Mouse (Mus musculus) liver, embryonic 13.5 days (tissue): Measurements from ENCODE around the gene 1700056E22Rik. TPM values are rescaled to one million over a fixed set of nuclear protein-coding genes. Genes with fewer than 3 reads are reported as not detected.
A peak's percentile ranks its signal among the peaks of the same experiment; 100 is the strongest.

Experiments
- ATAC-seq: fragments of 200-750 bp; cut with Nextera tagmentation; 2 replicates; pipeline ENCODE4 v1.8.0; 2017; ENCODE audit warnings: low read depth, mild to moderate bottlenecking, moderate number of reproducible peaks, moderate library complexity
- DNase-seq: peaks from one replicate; pipeline ENCODE4 v3.0.0; 2022
- H3K27ac ChIP-seq: fragments of 300-500 bp; sonication (generic); 2 replicates; pipeline ENCODE4 v1.5.1; 2015; ENCODE audit warnings: moderate library complexity, mild to moderate bottlenecking, inconsistent platforms
- H3K27me3 ChIP-seq: fragments of 300-500 bp; sonication (generic); 2 replicates; pipeline ENCODE4 v1.6.1; 2015; ENCODE audit warnings: mild to moderate bottlenecking, inconsistent platforms
- H3K36me3 ChIP-seq: fragments of 300-500 bp; sonication (generic); 2 replicates; pipeline ENCODE4 v1.6.1; 2015; ENCODE audit warnings: mild to moderate bottlenecking, inconsistent platforms
- H3K4me1 ChIP-seq: fragments of 300-500 bp; sonication (generic); replicated peaks from 2 replicates; pipeline ENCODE4 v1.6.1; 2015; ENCODE audit warnings: inconsistent platforms
- H3K4me2 ChIP-seq: fragments of 300-500 bp; sonication (generic); 2 replicates; pipeline ENCODE4 v1.6.1; 2015; ENCODE audit warnings: inconsistent platforms, mild to moderate bottlenecking, moderate library complexity
- H3K4me3 ChIP-seq: fragments of 300-500 bp; sonication (generic); replicated peaks from 2 replicates; pipeline ENCODE4 v1.5.1; 2015; ENCODE audit warnings: mild to moderate bottlenecking, inconsistent platforms
- H3K9ac ChIP-seq: fragments of 300-500 bp; sonication (generic); 2 replicates; pipeline ENCODE4 v1.6.1; 2015; ENCODE audit warnings: mild to moderate bottlenecking, inconsistent platforms
- H3K9me3 ChIP-seq: fragments of 300-500 bp; sonication (generic); replicated peaks from 2 replicates; pipeline ENCODE4 v1.6.1; 2016; ENCODE audit warnings: inconsistent platforms
- WGBS: fragments of 180-500 bp; shearing (Covaris S2); methylation state at CpG from one replicate; pipeline ENCODE4 v1.1.7; 2015; ENCODE audit not compliant: insufficient replicate concordance; 5-methylcytosine and 5-hydroxymethylcytosine counted together
- polyA plus RNA-seq: library from polyadenylated mRNA; unstranded; fragments of >200 nt; fragmentation: Nextera tagmentation; extraction: Ambion mirVana; gene quantifications from 2 replicates; pipeline ENCODE4 v1.2.1, GENCODE M21; 2015

The 1700056E22Rik gene
- 0.65 and 1.00 TPM in 2 replicates for polyA plus RNA-seq

DNA sequence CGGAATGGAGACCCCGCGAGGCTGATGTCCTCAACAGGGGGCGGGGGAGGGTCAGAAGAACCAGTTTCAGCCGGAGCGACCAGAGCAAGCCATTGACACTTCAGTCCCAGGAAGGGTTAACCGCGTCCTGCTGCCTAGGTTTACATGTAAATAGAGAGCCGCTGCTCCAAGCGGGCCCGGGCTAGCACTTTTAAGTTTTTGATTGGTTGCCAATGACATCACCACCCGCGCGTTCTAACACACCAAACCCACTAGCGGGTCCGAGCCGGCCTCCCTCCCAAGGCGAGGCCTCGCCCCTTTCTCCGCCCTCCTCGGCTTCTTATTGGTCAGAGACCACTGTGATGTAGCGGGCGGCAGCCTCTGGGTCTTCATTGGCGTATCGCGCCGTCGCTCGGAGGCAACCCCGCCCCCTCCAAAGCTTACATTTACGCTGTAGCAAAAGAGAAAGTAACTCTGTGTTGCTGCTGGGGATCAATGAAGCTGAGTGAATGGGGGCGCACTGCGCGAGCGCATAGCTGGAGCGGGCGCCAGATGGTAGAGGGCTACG is at the start of gene 1700056E22Rik:
TSS of gene 1700056E22Rik (minus strand) at position 291 of the 547 bp plus-strand sequence.
- peak; percentile 98 for DNase-seq
- Histone ChIP-seq H3K4me2 (peak within 1 kb of the TSS; percentile 98), H3K36me3 (no peaks in the 10 kb centered on the region), H3K27me3 (no peaks in the 10 kb centered on the region), H3K4me1 (peaks cover 35% of the 10 kb centered on the region), H3K27ac (peak within 1 kb of the TSS; percentile 92), H3K9ac (peak within 1 kb of the TSS; percentile 90), H3K9me3 (no peaks in the 10 kb centered on the region), H3K4me3 (peak within 1 kb of the TSS; percentile 77)
- under 1% methylated on average over 38 of the region's 38 CpGs for WGBS
- ATAC-seq, result peak; percentile 99

DNA sequence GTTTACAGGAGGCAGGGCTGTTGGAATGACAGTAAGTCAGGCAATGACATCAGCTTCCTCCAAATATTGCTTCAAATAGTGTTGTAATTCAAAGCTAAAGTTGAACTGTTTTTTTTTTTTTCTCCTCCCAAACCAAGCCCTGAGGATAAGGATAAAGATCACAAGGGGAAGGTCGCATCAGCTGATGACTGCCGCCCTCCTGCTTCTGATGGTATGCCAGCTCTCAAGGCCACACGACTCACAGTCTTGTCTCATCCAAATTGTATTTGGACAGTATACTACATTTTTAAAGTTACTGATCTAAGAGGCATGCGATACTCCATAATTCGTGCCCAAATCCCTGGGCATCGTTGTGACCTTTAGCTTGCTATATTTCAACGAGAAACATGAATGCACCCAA is 49.1 kb upstream of the 1700056E22Rik start:
- Histone ChIP-seq H3K9me3 (no peaks in the 10 kb centered on the region), H3K27me3 (no peaks in the 10 kb centered on the region), H3K4me3 (no peak overlapping the region), H3K27ac (no peak overlapping the region), H3K36me3 (no peaks in the 10 kb centered on the region), H3K9ac (no peak overlapping the region), H3K4me1 (no peaks in the 10 kb centered on the region), H3K4me2 (no peak overlapping the region)
- no peak for ATAC-seq
- WGBS, result 69% methylated on average over 7 of the region's 7 CpGs
- DNase-seq, result no peak

DNA sequence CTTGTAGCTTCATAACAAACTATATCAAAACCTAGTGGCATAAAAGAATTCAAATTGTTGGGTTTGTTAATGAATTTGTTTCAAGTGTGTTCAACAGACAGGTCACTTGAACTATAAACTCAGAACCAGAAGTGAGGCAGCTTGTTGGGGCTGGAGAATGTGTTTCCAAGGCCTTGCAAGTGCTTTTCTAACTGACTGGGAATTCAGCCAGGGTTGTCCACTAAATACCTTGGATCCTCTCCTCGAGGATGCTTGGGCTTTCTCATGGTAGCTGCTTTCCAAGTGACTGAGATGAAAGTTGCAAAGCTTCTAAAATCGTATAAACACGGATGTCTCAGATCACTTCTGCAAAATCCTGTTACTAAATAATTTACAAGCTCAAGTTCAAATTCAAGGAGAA is 48.6 kb upstream of the 1700056E22Rik start:
- Histone ChIP-seq H3K4me3 (no peak overlapping the region), H3K27ac (no peak overlapping the region), H3K36me3 (no peaks in the 10 kb centered on the region), H3K27me3 (no peaks in the 10 kb centered on the region), H3K4me2 (no peak overlapping the region), H3K4me1 (no peaks in the 10 kb centered on the region), H3K9ac (no peak overlapping the region), H3K9me3 (no peaks in the 10 kb centered on the region)
- ATAC-seq (no peak), DNase-seq (no peak)
- 56% methylated on average over 3 of the region's 3 CpGs for WGBS

DNA sequence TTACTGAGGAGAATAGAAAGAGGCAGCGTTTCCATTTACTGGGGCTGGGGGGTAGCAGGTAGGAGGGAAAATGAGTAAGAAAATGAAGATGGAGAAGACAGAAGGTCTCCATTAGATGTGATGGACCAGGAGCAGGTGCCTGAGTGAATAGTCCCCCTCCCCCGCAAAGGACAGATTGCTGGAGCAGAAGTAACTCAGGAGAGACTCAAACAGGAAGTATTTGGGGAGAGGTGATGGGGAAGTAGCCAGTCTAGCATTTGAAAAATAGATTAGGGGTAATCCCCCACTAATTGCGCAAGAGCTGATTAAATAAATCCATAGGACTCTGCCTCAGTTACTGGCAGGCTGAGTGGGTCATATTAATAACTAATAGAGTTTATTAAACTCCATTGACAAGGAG is 45.2 kb upstream of the 1700056E22Rik start:
- H3K4me3 ChIP-seq, result no peak overlapping the region
- no peak overlapping the region for H3K4me2 ChIP-seq
- no peaks in the 10 kb centered on the region for H3K4me1 ChIP-seq
- no peak for ATAC-seq
- no peaks in the 10 kb centered on the region; the same call in 1 of the 2 replicates for H3K36me3 ChIP-seq
- H3K9me3 ChIP-seq, result no peaks in the 10 kb centered on the region
- 60% methylated on average over 3 of the region's 3 CpGs for WGBS
- no peak for DNase-seq
- no peaks in the 10 kb centered on the region for H3K27me3 ChIP-seq
- H3K9ac ChIP-seq, result no peak overlapping the region
- no peak overlapping the region for H3K27ac ChIP-seq

DNA sequence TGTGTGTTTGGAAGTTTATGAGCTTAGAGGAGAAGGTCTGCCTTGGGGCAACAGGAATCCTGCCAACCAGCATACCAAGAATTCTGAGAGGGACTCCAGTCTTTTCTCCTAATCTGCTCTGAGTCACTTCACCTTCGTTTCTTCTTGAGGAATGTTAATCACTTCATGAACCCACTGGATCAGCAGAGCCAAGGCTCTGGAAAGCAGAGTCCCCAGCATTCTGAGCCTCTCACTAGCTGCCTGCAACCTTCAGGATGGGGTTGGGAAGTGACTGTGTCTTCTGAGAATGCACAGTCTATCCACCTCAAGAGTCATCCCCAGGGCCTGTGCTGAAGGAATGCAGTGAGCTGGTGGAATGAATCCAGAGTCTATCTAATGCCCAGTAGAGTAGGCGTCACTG is 42.7 kb upstream of the 1700056E22Rik start:
- Histone ChIP-seq H3K27me3 (no peaks in the 10 kb centered on the region), H3K36me3 (no peaks in the 10 kb centered on the region; the same call in 1 of the 2 replicates), H3K9me3 (no peaks in the 10 kb centered on the region), H3K4me3 (no peak overlapping the region), H3K9ac (no peak overlapping the region), H3K27ac (no peak overlapping the region), H3K4me2 (no peak overlapping the region), H3K4me1 (no peaks in the 10 kb centered on the region)
- 51% methylated on average over 2 of the region's 2 CpGs for WGBS
- ATAC-seq (no peak), DNase-seq (no peak)

DNA sequence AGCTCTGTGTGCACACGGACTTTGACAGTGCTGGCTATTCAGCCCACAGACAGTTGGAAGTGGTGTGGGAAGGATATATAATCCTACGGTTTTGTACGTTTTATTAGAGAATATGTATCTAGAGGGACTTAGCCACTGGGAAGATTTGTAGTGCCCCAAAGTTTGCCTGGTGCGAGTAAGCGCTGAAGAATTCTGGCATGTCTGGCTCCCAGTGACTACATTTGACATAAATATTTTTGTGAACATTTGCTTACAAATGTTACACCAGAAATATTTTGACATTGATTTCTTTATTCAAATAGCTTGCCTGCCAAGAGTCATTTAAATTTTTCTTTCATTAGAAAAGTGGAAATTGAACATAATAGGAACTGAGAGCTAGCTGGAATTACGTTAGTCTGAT is 42.0 kb upstream of the 1700056E22Rik start:
- ATAC-seq (no peak), DNase-seq (no peak)
- 73% methylated on average over 6 of the region's 6 CpGs for WGBS
- Histone ChIP-seq H3K9ac (no peak overlapping the region), H3K27ac (no peak overlapping the region), H3K36me3 (no peaks in the 10 kb centered on the region; the same call in 1 of the 2 replicates), H3K4me3 (no peak overlapping the region), H3K4me1 (no peaks in the 10 kb centered on the region), H3K9me3 (no peaks in the 10 kb centered on the region), H3K27me3 (no peaks in the 10 kb centered on the region), H3K4me2 (no peak overlapping the region)

DNA sequence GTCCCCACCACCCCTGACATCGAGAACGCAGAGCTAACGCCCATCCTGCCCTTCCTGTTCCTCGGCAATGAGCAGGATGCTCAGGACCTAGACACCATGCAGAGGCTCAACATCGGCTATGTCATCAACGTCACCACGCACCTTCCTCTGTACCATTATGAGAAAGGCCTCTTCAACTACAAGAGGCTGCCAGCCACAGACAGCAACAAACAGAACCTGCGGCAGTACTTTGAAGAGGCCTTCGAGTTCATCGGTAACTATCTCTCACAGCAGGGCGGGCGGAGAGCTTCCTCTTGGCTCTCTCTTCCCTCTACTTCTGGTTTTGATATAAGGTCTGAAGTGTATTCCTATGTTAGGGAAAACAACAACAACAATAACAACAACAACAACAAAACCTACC is 34.9 kb upstream of the 1700056E22Rik start:
- H3K27ac ChIP-seq, result no peak overlapping the region; the same call in 1 of the 2 replicates
- no peaks in the 10 kb centered on the region for H3K27me3 ChIP-seq
- ATAC-seq, result no peak
- 57% methylated on average over 12 of the region's 12 CpGs for WGBS
- H3K4me3 ChIP-seq, result no peak overlapping the region
- no peak overlapping the region for H3K9ac ChIP-seq
- no peak for DNase-seq
- no peak overlapping the region for H3K4me2 ChIP-seq
- no peaks in the 10 kb centered on the region for H3K9me3 ChIP-seq
- peaks cover 15% of the 10 kb centered on the region for H3K4me1 ChIP-seq
- H3K36me3 ChIP-seq, result peaks cover 12% of the 10 kb centered on the region

DNA sequence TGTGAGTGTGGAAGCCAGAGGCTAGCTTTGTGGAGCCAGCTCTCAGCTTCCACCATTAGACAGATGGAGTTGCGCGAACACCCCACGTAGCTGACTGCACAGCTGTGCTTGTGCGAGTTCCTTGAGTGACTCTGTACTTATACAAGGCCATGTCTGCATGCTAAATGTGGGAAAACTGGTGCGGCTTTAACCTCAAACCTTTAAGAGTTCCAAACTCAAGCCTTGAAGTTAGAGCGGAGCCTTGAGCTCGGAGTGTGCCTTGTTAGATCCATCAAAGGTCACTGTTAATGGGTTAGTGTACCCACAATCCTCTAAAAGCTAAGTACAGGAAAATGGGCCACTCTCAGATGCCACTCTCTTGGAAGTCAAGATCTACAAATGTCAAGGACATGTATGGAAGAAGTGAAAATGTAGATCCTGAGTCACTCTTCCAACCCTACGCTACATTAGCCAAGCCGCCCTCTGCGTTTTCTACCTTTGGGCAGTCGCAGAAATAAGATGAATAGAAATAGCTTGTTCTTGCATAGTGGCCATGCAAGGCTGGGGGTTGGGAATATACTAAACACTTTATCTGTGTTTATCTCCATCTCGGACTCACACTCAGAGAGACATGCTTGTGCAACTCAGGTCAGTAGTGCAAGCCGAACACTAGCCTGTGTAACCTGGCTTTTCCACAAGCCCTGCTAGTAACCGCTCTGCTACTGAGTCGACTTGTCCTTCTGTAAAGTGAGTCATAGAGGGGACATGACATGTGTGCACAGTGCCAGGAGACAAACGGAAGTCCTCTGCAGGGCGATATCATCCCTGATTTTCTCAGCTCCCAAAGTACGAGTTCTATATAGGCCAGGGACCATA is 33.8 kb upstream of the 1700056E22Rik start:
- no peaks in the 10 kb centered on the region for H3K9me3 ChIP-seq
- peaks cover 12% of the 10 kb centered on the region; the same call in 1 of the 2 replicates for H3K36me3 ChIP-seq
- peaks cover 15% of the 10 kb centered on the region for H3K4me1 ChIP-seq
- H3K4me2 ChIP-seq, result no peak overlapping the region
- H3K9ac ChIP-seq, result no peak overlapping the region
- DNase-seq (no peak), ATAC-seq (no peak)
- H3K27me3 ChIP-seq, result no peaks in the 10 kb centered on the region
- no peak overlapping the region for H3K27ac ChIP-seq
- WGBS, result 81% methylated on average over 18 of the region's 18 CpGs
- H3K4me3 ChIP-seq, result no peak overlapping the region

DNA sequence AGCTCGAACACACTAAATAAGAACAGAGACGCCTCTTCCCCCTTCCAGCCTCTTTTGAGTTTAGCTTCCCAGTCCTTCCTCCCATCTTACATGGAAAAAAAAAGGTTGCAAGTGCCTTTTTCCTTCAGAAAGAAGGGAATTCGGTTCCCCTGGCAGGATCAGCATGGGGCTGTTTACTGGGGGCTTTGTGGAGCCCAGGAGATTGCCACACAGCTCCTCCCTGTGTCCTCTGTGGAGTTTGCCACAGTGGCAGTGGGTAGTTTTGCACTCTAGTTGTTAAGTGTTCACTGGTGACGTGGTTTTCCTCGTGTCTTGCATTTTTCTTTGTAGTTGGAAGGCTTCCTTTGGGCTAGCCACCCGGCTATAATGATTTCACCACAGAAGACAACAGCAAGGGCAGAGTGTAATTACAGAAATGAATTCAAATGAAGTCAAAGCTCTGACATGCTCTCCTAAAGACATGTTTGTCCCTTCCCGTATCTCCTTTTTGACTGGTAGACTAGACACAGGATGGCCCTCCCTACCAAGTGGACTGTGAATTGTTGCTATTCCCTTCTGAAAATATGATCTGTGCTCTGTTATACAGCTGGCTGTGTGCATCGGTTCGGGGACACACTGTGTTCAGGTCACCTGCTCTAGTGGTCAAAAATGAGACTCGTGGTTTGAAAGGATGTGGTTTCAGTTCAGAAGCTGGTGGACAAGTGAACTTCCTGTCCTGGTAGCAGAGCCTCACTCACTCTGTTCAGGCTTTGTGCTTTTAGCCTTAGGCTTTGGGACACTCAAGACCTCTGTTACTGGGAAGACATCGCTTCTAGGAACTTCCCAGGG is 32.6 kb upstream of the 1700056E22Rik start:
- H3K9ac ChIP-seq, result no peak overlapping the region
- no peak overlapping the region for H3K4me3 ChIP-seq
- DNase-seq (no peak), ATAC-seq (no peak)
- H3K36me3 ChIP-seq, result peaks cover 12% of the 10 kb centered on the region; the same call in 1 of the 2 replicates
- no peak overlapping the region for H3K4me2 ChIP-seq
- no peaks in the 10 kb centered on the region for H3K9me3 ChIP-seq
- 44% methylated on average over 11 of the region's 11 CpGs for WGBS
- no peak overlapping the region for H3K27ac ChIP-seq
- peaks cover 21% of the 10 kb centered on the region for H3K4me1 ChIP-seq
- no peaks in the 10 kb centered on the region for H3K27me3 ChIP-seq

DNA sequence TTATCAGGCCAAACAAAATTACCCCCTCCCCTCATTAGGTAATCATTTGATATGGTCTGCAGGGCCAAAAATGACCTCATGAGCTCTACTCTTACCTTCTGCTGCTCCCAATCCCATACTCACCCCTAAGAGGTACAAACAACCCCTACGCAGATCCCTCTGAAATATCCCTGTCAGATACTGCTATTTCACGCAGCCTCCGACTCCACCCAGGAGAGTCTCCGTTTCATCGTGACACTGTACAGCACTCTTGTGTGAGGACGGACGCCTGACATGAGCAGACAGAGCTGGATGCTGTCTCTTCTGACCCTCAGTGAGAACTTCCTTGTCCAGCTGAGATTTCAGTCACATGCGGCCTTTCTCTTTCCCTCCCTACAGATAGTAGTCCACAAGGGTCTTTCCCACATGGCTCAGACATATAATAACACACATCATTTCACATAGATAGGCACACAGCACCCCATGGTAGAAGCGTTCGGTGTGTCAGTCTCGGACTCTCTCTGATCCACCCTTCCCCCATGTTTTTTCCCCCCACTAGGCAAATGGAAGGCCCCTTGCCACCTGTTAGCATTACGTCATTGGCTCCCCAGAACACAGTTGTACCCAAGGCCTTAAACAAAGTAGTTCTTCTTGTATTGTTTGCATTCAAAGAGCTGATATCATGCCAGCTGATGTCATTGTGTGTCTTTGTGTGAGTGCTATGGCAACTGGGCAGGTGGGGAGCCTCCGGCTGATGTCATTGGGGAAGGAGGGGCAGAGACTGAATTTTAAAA is 31.7 kb upstream of the 1700056E22Rik start:
- WGBS, result 79% methylated on average over 13 of the region's 13 CpGs
- peaks cover 29% of the 10 kb centered on the region for H3K4me1 ChIP-seq
- no peaks in the 10 kb centered on the region for H3K27me3 ChIP-seq
- no peak for ATAC-seq
- DNase-seq, result no peak
- no peak overlapping the region for H3K4me2 ChIP-seq
- H3K9me3 ChIP-seq, result no peaks in the 10 kb centered on the region
- peaks cover 10% of the 10 kb centered on the region; the same call in 1 of the 2 replicates for H3K36me3 ChIP-seq
- no peak overlapping the region for H3K9ac ChIP-seq
- no peak overlapping the region for H3K27ac ChIP-seq
- H3K4me3 ChIP-seq, result no peak overlapping the region
